Mouse (Mus musculus) embryo, embryonic 11.5 days (tissue): ENCODE data around the gene Tcf12.

ENCODE experiments used
- DNase-seq: peaks from one replicate; pipeline ENCODE4 v3.0.0-alpha.2; 2012; ENCODE audit warnings: low read depth, low spot score

Gene Tcf12

GRCm38 (mm10) chr9:71805646-71806421 is 305.8 kb downstream of the Tcf12 start:
- no peak for DNase-seq

DNA sequence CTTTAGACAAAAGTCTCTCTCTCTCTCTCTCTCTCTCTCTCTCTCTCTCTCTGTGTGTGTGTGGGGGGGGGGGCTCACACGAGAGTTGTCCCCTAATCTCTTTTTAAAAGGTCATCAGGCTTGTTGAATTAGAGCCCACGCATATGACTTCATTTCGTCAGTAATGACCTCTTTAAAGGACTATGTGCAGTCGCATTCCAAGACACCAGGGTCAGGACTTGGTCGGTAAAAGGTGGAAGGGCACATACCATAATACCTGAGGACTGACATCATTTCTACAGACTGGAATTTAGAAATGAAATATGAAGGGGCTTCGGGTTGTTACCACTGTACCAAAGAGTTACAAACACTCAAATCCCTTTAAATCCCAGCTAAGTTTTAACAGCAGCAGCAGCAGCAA is 307.6 kb downstream of the Tcf12 start:
- no peak for DNase-seq

DNA sequence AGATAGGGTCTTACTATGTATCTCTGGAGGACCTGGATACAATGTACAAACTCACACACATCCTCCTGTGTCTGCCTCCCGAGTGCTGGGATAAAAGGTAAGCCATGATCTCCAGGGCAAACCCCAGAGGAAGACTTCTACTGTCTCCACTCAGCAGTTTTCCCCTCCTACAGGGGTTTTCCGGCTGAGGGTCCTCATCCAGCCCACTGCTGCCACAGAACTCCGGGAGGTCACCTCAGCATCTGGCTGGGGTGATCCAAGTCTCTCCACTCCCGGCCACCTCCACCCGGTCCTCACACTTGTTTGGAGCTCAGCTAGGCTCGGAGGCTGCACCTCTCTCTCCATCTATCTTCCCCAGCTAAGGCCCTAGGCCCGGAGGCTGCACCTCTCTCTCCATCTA is 308.4 kb downstream of the Tcf12 start:
- no peak for DNase-seq

DNA sequence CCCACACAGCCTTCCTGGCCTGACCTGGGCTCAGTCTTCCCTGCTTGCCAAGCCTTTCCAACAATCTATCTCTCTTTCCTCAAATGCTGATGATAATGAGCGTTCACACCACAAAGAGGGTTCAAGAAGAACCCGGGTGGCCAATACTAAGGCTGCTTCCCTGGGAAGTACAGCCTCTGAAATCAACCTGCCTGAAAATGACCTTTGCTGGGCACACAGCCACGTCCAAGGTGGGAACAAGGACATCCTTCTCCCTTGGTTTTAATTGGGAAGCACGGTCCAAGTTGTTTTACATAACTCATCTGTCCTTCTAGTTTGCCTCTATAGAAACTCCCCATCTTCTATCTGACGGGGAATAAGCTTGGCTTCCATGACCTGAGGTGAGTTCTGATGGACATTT is 312.1 kb downstream of the Tcf12 start:
- no peak for DNase-seq

- DNase-seq, result no peak
Observed at GRCm38 (mm10) chr9:71798176-71798575, 313.5 kb downstream of the Tcf12 start.
